Mouse (Mus musculus) megakaryocyte, embryonic 14.5 days (primary cell): ENCODE measurements at regions not wholly inside any gene's neighbourhood (a gene's known extent, or its start where the extent isn't known, plus 50 kb on each side); places are given as distances from the start of the nearest gene placed in this dataset.

Experiments
- FLI1 ChIP-seq: IDR thresholded peaks from 2 replicates; pipeline ENCODE4 v1.6.1; 2012; ENCODE audit warnings: low read length, inconsistent platforms, mixed read lengths
- GATA1 ChIP-seq: IDR thresholded peaks from 3 replicates; pipeline ENCODE4 v1.6.1; 2012; ENCODE audit warnings: mixed read lengths, low read length, inconsistent platforms, borderline replicate concordance

GRCm38 (mm10) chr8:127915591-127916028 lies 442.8 kb upstream of the Nrp1 start:
- TF ChIP-seq GATA1 (no peak), FLI1 (no peak)
